Mouse (Mus musculus): Measurements from ENCODE around the gene Rnf180.

- TF ChIP-seq POLR2A (IDR thresholded peaks at IDR 0.05; ENCODE audit: extremely low read depth, insufficient read depth, low read length) (no peak), CTCF (IDR thresholded peaks at IDR 0.05; ENCODE audit: extremely low read depth, insufficient read depth, low read length) (no peak)
Observed at GRCm38 (mm10) chr13:105249599-105249998, 45.0 kb downstream of the Rnf180 start.

Data from cortical plate, adult 2 months (tissue).